Mouse (Mus musculus) olfactory bulb, adult 2 months (tissue): ENCODE data around the gene Tmem97. TPM values are rescaled to one million over a fixed set of nuclear protein-coding genes. Genes with fewer than 3 reads are reported as not detected.

Source experiments
- H3K27ac ChIP-seq: fragments of 200-500 bp; 2 replicates; pipeline ENCODE4 v1.5.1; 2012; ENCODE audit warnings: low read depth, low read length; ENCODE audit not compliant: insufficient read depth
- H3K4me1 ChIP-seq: fragments of 200-500 bp; 2 replicates; pipeline ENCODE4 v1.6.1; 2012; ENCODE audit warnings: low read length; ENCODE audit not compliant: control insufficient read depth, insufficient read depth
- H3K4me3 ChIP-seq: fragments of 200-500 bp; 2 replicates; pipeline ENCODE4 v1.5.1; 2012; ENCODE audit warnings: mild to moderate bottlenecking, low read depth, low read length, moderate library complexity; ENCODE audit not compliant: insufficient read depth
- CTCF ChIP-seq: fragments of 200-500 bp; IDR thresholded peaks from 2 replicates; pipeline ENCODE4 v1.5.1; 2012; ENCODE audit warnings: low read depth, mild to moderate bottlenecking, low read length, moderate library complexity; ENCODE audit not compliant: insufficient read depth
- POLR2A ChIP-seq: fragments of 200-500 bp; IDR thresholded peaks from 2 replicates; pipeline ENCODE4 v1.6.1; 2012; ENCODE audit warnings: mild to moderate bottlenecking, low read depth, low read length, moderate library complexity; ENCODE audit not compliant: insufficient read depth
- WGBS: fragments of 180-500 bp; shearing (Covaris S2); methylation state at CpG from one replicate; pipeline ENCODE4 v1.1.7; 2018; 5-methylcytosine and 5-hydroxymethylcytosine counted together
- polyA plus RNA-seq: library from polyadenylated mRNA; stranded (reverse); fragments of >200 nt; gene quantifications from 2 replicates; pipeline ENCODE4 v1.2.4, GENCODE M21; 2012; ENCODE audit warnings: low replicate concordance; ENCODE audit not compliant: missing spikeins, insufficient read depth, insufficient read length

Gene Tmem97
- polyA plus RNA-seq, 1 experiment: not detected

- H3K27ac ChIP-seq: no peak overlapping the region
- H3K4me3 ChIP-seq: peak overlapping the region; percentile 10; the same call in 1 of the 2 replicates
- 15% methylated on average over 6 of the region's 6 CpGs for WGBS
- peaks cover 8% of the 10 kb centered on the region for H3K4me1 ChIP-seq
- TF ChIP-seq POLR2A: no peak
- no peak for TF ChIP-seq CTCF
These were observed 54.7 kb downstream of the Tmem97 start for GRCm38 (mm10) chr11:78495904-78496303.

Other genes starting within 250 kb of the Tmem97 start
- gene Spag5, start 249.2 kb downstream of the Tmem97 start, polyA plus RNA-seq: not detected in 2 replicates
- 410 and 562 TPM in 2 replicates for gene Aldoc, start 227.8 kb downstream of the Tmem97 start, polyA plus RNA-seq
- gene Pigs, start 222.4 kb downstream of the Tmem97 start, polyA plus RNA-seq: not detected in 2 replicates
- not detected in 2 replicates for gene Unc119, start 207.3 kb downstream of the Tmem97 start, polyA plus RNA-seq
- not detected in 2 replicates for gene Foxn1, start 164.2 kb downstream of the Tmem97 start, polyA plus RNA-seq
- gene Slc13a2, start 128.6 kb downstream of the Tmem97 start, polyA plus RNA-seq: not detected in 2 replicates
- gene Slc46a1, start 85.1 kb downstream of the Tmem97 start, polyA plus RNA-seq: not detected in 2 replicates
- gene Sarm1, start 53.0 kb downstream of the Tmem97 start, polyA plus RNA-seq: not detected in 2 replicates
- gene Vtn, start 51.7 kb downstream of the Tmem97 start, polyA plus RNA-seq: not detected in 2 replicates
- not detected in 2 replicates for gene Sebox, start 47.3 kb downstream of the Tmem97 start, polyA plus RNA-seq
- not detected in 2 replicates for gene Tmem199, start 38.6 kb downstream of the Tmem97 start, polyA plus RNA-seq
- gene Poldip2, start 38.6 kb downstream of the Tmem97 start, polyA plus RNA-seq: not detected in 2 replicates
- not detected in 2 replicates for gene Tnfaip1, start 14.4 kb downstream of the Tmem97 start, polyA plus RNA-seq
- not detected in 2 replicates for gene Ift20, start 14.4 kb downstream of the Tmem97 start, polyA plus RNA-seq
- gene Nlk, start 146.6 kb upstream of the Tmem97 start, polyA plus RNA-seq: not detected in 2 replicates
- not detected in 2 replicates for gene Ccnq, start 201.0 kb upstream of the Tmem97 start, polyA plus RNA-seq